Mouse (Mus musculus): ENCODE data around the gene Commd2. TPM values are rescaled to one million over a fixed set of nuclear protein-coding genes. Genes with fewer than 3 reads are reported as not detected.
A peak's percentile ranks its signal among the peaks of the same experiment; 100 is the strongest.

Commd2 gene
- polyA plus RNA-seq, 1 experiment from 2014 or later, result 102 TPM

GRCm38 (mm10) chr3:57652485-57652884, 970 bp upstream of the Commd2 start:
- Histone ChIP-seq H3K9ac (no peak overlapping the region), H3K36me3 (ENCODE audit: insufficient read depth) (peaks cover 8% of the 10 kb centered on the region), H3K27me3 (ENCODE audit: insufficient read depth, low read length) (no peaks in the 10 kb centered on the region), H3K9me3 (ENCODE audit: low read depth, low read length) (no peaks in the 10 kb centered on the region), H3K27ac (ENCODE audit: low read depth) (no peak overlapping the region), H3K4me1 (ENCODE audit: insufficient read depth) (0 out of 2 replicates have a peak, but pooled peaks cover 3% of the 10 kb centered on the region), H3K4me2 (no peak overlapping the region), H3K4me3 (ENCODE audit: low read depth, low read length) (no peak overlapping the region)
- TF ChIP-seq CTCF (IDR thresholded peaks at IDR 0.05; ENCODE audit: low read depth), result no peak
- 69% methylated on average over 3 of the region's 3 CpGs for WGBS
- no peak for DNase-seq
- no peak for ATAC-seq (ENCODE audit: insufficient read depth)

- Histone ChIP-seq H3K9ac (peak overlapping the region; percentile 80), H3K4me2 (peak overlapping the region; percentile 69), H3K27me3 (ENCODE audit: insufficient read depth, low read length) (no peaks in the 10 kb centered on the region), H3K9me3 (ENCODE audit: low read depth, low read length) (no peaks in the 10 kb centered on the region), H3K4me1 (ENCODE audit: insufficient read depth) (0 out of 2 replicates have a peak, but pooled peaks cover 3% of the 10 kb centered on the region), H3K36me3 (ENCODE audit: insufficient read depth) (peaks cover 8% of the 10 kb centered on the region), H3K4me3 (ENCODE audit: low read depth, low read length) (peak overlapping the region; percentile 77), H3K27ac (ENCODE audit: low read depth) (no peak overlapping the region)
- WGBS, result 70% methylated on average over 3 of the region's 3 CpGs
- TF ChIP-seq CTCF (IDR thresholded peaks at IDR 0.05; ENCODE audit: low read depth), result no peak
- peak; percentile 25; the same call in 1 of the 2 replicates for ATAC-seq (ENCODE audit: insufficient read depth)
- no peak for DNase-seq
Observed at GRCm38 (mm10) chr3:57651865-57652259, 347 bp upstream of the Commd2 start.

GRCm38 (mm10) chr3:57643191-57643590, 8.3 kb downstream of the Commd2 start:
- Histone ChIP-seq H3K27me3 (ENCODE audit: insufficient read depth, low read length) (no peaks in the 10 kb centered on the region), H3K4me2 (no peak overlapping the region), H3K27ac (ENCODE audit: low read depth) (no peak overlapping the region), H3K9ac (no peak overlapping the region), H3K36me3 (ENCODE audit: insufficient read depth) (peaks cover 29% of the 10 kb centered on the region), H3K9me3 (ENCODE audit: low read depth, low read length) (no peaks in the 10 kb centered on the region), H3K4me1 (ENCODE audit: insufficient read depth) (peaks cover 3% of the 10 kb centered on the region), H3K4me3 (ENCODE audit: low read depth, low read length) (no peak overlapping the region)
- no peak for DNase-seq
- ATAC-seq (ENCODE audit: insufficient read depth), result no peak
- no peak for TF ChIP-seq CTCF (IDR thresholded peaks at IDR 0.05; ENCODE audit: low read depth)
- WGBS, result 89% methylated on average over 6 of the region's 6 CpGs

GRCm38 (mm10) chr3:57637596-57637995, 13.9 kb downstream of the Commd2 start:
- no peak overlapping the region for H3K4me2 ChIP-seq
- ATAC-seq (ENCODE audit: insufficient read depth) (peak; percentile 95), DNase-seq (peak; percentile 68)
- 0 out of 2 replicates have a peak, but pooled peaks cover under 1% of the 10 kb centered on the region for H3K36me3 ChIP-seq (ENCODE audit: insufficient read depth)
- H3K4me1 ChIP-seq (ENCODE audit: insufficient read depth), result peaks cover 3% of the 10 kb centered on the region
- WGBS, result 50% methylated on average over 6 of the region's 6 CpGs
- H3K27me3 ChIP-seq (ENCODE audit: insufficient read depth, low read length), result no peaks in the 10 kb centered on the region
- H3K9ac ChIP-seq, result no peak overlapping the region
- peak; percentile 33; the same call in 1 of the 2 replicates for TF ChIP-seq CTCF (IDR thresholded peaks at IDR 0.05; ENCODE audit: low read depth)
- no peak overlapping the region for H3K4me3 ChIP-seq (ENCODE audit: low read depth, low read length)
- H3K27ac ChIP-seq (ENCODE audit: low read depth), result peak overlapping the region; percentile 77; the same call in 1 of the 2 replicates
- H3K9me3 ChIP-seq (ENCODE audit: low read depth, low read length), result no peaks in the 10 kb centered on the region

- Histone ChIP-seq H3K4me1 (ENCODE audit: insufficient read depth) (peaks cover 3% of the 10 kb centered on the region), H3K9me3 (ENCODE audit: low read depth, low read length) (no peaks in the 10 kb centered on the region), H3K27me3 (ENCODE audit: insufficient read depth, low read length) (no peaks in the 10 kb centered on the region), H3K27ac (ENCODE audit: low read depth) (no peak overlapping the region), H3K36me3 (ENCODE audit: insufficient read depth) (no peaks in the 10 kb centered on the region), H3K4me2 (no peak overlapping the region), H3K4me3 (ENCODE audit: low read depth, low read length) (no peak overlapping the region), H3K9ac (no peak overlapping the region)
- DNase-seq (no peak), ATAC-seq (ENCODE audit: insufficient read depth) (no peak)
- WGBS, result 76% methylated on average over 3 of the region's 3 CpGs
- no peak for TF ChIP-seq CTCF (IDR thresholded peaks at IDR 0.05; ENCODE audit: low read depth)
Observed at GRCm38 (mm10) chr3:57634763-57635487, 16.6 kb downstream of the Commd2 start.

- ATAC-seq (ENCODE audit: insufficient read depth) (0 out of 2 replicates have a peak, but pooled peaks have one; percentile 28), DNase-seq (peak; percentile 25)
- no peak for TF ChIP-seq CTCF (IDR thresholded peaks at IDR 0.05; ENCODE audit: low read depth)
- Histone ChIP-seq H3K27ac (ENCODE audit: low read depth) (no peak overlapping the region), H3K36me3 (ENCODE audit: insufficient read depth) (no peaks in the 10 kb centered on the region), H3K27me3 (ENCODE audit: insufficient read depth, low read length) (no peaks in the 10 kb centered on the region), H3K9me3 (ENCODE audit: low read depth, low read length) (no peaks in the 10 kb centered on the region), H3K9ac (no peak overlapping the region; the same call in 1 of the 2 replicates), H3K4me3 (ENCODE audit: low read depth, low read length) (no peak overlapping the region), H3K4me1 (ENCODE audit: insufficient read depth) (no peaks in the 10 kb centered on the region; the same call in 1 of the 2 replicates), H3K4me2 (peak overlapping the region; percentile 37; the same call in 1 of the 2 replicates)
- 55% methylated on average over 11 of the region's 11 CpGs for WGBS
Observed at GRCm38 (mm10) chr3:57626954-57627513, 24.5 kb downstream of the Commd2 start.

All from lung, embryonic 14.5 days (tissue).